Mouse (Mus musculus) large intestine, adult 2 months (tissue): Measurements from ENCODE around the gene Srcin1. TPM values are rescaled to one million over a fixed set of nuclear protein-coding genes. Genes with fewer than 3 reads are reported as not detected.

Experiments
- DNase-seq: peaks from one replicate; pipeline ENCODE4 v3.0.0-alpha.2; 2012; ENCODE audit warnings: low read depth, low spot score
- WGBS: fragments of 180-500 bp; shearing (Covaris S2); methylation state at CpG from one replicate; pipeline ENCODE4 v1.1.7; 2018; 5-methylcytosine and 5-hydroxymethylcytosine counted together
- polyA plus RNA-seq: library from polyadenylated mRNA; depleted of rRNA; stranded (reverse); fragments of >200 nt; gene quantifications from 2 replicates; pipeline ENCODE4 v1.2.3, GENCODE M21; 2012

Srcin1 gene
- polyA plus RNA-seq, 1 experiment: 0.19 TPM

DNA sequence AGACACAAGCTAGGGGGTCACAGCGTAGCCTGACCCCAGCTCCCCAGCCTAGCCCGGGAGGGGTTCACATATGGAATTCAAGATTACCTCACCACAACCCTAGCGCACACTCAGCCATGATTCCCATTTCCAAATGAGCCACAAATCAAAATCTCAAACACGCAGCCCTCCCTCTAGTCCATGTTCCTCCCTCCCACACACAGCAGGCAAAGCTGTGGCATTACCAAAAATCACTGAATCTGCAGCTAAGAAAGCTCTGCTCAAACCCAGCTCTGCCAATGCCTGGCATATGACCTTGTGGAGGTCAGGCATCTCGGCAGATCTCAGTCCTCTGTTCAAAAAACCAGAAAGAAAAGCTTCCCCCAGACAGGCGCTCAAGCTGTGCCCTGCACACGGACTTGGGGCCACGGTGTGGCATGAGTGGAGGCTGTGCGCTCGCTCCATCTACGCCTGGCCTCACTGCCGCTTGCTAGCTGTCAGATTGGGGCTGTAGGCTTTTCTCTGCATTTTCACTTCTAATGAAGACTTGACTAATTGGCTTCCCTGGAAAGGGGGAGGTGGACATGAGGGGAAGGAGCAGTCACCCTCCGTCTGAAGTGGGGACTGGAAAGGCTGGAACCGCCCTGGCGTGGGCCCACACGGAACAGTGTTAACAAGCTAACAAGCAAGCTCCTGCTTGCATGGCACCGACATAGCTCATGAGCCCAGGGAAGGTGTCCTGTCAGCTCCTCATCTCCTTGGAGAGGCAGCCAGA lies 15.6 kb downstream of the Srcin1 start:
- 63% methylated on average over 17 of the region's 17 CpGs for WGBS
- DNase-seq: no peak

DNA sequence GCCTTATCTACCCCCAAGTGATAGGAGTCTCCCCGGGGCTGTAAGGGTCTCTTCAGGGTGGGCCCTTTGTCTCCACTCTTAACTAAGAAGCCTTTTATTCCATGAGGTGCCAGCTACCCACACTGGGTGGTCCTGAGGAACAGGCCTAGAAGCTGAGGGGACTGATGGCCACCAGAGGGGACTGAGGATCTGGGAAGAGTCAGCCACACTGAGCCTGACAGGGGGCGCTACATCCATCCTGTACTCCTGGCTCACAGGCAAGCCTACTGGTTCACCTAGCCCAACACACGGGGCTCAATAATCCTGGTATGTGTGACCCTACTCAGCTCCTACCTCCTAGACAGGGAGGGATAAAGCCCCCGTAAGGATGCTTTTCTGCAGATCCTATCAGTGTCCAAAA lies 16.4 kb downstream of the Srcin1 start:
- DNase-seq: no peak
- WGBS: 67% methylated on average over 4 of the region's 4 CpGs

DNA sequence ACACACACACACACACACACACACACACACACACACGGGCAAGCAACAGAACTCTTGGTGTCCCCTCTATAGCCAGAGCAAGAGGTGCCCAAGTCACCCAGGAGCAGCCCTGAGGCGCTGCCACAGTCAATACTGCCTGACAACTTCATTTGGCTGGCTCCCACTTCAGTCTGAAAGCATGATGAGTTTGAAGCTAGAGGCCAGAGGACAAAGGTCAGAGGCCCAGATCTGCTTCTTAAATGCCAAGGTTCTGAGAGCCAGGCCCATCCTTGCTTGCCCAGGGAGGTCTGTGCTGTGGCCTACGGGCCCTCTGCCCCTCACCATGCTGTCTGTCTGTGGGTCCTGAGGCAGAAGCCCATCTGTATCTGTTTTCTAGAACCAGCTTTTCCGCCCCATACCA lies 18.1 kb downstream of the Srcin1 start:
- WGBS: 54% methylated on average over 4 of the region's 4 CpGs
- no peak for DNase-seq

DNA sequence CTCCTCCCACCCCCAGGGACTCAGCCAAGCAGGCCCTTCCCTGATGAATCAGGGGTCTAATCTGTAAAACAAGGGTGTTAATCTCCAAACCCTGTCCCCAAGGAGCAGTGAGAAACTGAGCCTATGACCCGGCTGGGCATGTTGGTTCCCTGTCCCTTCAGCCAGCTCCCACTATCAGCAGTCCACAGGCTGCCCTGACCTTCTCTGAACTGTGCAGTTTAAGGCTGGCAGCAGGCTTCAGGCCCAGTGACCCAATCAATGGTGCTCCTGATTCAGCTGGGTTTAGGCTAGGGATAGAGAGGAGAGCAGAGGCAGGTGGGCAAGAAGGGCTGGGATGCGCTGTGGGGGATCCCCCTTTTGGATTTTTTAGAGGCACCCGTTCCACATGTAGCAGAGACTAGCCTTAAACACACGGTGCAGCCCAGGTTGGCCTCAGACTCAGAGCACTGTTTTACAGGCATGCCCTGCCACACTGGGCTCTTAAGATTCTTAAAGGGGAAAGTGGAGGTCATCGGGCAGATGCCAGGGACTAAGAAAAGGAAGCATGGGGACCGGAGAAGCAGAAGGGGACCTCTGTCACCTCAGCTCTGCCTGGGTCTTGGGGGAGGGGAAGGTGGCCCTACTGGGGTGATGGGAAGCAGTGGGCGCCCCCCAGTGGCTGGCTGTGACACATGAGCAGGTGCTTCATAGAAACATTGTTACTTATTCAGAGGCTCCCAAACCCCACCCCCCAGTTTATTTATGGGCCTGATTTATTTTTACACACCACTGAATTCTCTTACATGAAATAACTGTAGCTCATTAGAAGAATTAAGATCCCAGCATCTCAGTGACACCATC lies 19.2 kb downstream of the Srcin1 start:
- no peak for DNase-seq
- 35% methylated on average over 7 of the region's 7 CpGs for WGBS

DNA sequence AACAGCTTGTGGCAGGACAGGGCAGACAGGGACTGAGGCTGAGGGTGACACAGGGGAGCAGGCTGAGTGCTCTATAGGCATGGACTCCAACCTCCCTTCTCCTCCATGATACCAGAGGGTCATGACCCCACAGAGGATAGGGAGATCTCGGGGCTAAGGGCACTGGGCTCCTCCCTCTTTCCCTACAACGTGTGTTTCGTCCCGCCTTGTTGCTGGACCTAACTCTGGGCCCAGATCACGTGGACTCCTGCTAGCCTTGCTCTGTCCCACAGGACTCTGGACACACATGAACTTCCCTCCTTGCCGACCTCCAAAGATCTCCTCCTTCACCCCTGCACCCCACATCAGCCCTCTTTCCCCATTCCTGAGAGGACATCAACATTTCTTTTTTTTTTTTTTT lies 20.8 kb downstream of the Srcin1 start:
- DNase-seq: no peak
- WGBS: 21% methylated on average over 6 of the region's 6 CpGs

DNA sequence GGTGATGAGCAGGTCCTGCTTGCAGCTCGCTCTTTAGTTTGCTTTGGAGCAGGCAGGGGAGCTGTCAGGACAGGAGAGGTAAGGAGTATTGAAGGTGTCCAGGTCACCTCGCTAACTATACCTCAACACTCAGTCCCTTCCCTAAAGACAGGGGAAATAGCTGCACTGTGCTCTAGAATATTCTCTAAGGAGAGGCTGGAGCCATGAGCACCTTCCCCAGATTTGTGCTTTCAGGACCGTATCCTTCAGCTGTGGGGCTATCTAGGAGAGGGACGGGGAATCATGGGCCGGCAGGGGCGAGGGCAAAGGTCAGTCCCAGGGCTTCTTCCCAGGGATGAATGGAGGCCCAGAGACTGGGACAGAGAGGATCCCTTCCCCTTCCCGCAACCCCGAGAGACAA lies 23.8 kb downstream of the Srcin1 start:
- 19% methylated on average over 8 of the region's 8 CpGs for WGBS
- no peak for DNase-seq

DNA sequence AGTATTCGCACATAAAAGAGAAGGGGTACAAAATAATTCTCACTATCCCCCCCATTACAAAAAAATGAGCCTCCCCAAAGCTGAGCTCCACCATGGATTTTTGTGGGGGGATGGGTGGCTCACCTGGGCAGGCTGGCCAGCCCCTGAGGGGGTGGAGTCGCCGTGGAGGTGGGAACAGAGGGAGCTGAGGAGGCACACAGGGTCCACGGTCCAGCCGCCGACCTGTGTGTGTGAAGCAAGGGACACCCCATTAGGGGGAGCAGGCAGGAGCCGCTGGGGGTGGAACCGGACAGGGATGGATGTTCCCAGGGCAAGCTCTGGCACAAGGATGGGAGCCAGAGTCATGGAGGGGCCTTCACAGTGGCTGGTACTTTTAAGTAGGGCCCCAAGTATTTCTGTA lies 27.2 kb downstream of the Srcin1 start:
- 37% methylated on average over 8 of the region's 8 CpGs for WGBS
- no peak for DNase-seq

DNA sequence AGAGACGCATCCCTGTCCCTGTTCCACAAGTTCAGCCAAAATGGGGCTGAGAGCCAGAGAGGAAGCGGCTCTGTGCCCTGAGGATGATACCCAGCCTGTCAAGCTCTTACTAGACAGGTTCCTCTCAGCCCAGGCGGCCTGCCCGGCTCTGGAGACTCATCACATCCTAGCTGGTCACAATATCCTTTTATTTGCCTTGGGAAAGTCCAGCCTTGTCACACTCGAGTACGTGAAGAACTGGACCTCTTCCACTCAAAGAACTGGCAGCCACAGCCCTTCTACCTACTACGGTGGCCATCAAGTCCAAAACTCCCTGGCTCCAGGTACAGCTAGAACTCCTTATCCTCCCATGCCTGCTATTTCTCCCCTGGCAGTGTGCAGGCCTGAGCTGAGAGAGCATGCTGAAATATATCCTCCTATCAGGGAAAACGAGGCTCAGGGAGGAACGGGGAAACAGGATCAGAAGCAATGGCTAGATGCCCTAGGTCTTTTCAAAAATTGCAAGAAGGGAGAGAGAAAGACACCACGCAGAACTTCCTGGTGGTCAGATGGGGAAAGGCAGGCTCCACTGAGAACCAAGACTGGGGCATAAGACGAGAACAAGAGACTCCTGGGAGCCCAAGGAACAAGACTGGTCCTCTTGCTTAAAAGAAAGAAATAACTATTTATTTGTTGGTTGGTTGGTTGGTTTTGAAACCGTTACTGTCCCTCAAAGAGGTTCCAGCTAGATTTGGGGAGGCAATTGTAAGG lies 27.9 kb downstream of the Srcin1 start:
- DNase-seq: no peak
- 56% methylated on average over 12 of the region's 12 CpGs for WGBS

DNA sequence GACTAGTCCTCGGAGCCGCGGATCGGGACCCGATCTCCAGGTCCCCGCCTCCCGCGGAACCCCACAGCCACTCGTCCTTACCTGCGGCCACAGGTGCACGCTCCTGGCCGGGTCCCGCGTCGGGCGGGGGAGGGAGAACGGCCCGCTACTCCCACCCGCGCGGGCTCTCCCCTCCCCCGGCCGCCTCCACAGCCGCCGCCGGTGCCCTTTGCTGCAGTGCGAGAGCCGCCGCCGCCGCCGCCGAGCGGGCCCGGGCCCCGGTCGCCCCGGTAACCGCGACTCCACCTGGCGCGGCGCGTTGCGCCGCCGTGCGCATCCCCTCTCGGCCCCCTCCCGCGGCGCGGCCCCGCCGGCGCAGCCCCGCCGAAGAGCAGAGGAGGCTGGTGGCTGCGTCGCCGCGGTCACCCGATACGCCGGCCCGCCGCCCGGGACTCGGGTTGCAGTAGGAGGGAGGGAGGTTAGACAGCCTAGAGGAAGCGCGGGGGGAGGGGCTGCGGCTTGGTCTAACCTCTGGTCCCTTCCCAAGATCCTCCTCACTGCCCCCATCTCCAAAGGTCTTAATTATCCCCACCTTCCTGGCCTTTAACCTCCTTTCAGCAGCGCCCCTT lies 29.1 kb downstream of the Srcin1 start:
- WGBS: 2% methylated on average over 68 of the region's 73 CpGs
- no peak for DNase-seq

DNA sequence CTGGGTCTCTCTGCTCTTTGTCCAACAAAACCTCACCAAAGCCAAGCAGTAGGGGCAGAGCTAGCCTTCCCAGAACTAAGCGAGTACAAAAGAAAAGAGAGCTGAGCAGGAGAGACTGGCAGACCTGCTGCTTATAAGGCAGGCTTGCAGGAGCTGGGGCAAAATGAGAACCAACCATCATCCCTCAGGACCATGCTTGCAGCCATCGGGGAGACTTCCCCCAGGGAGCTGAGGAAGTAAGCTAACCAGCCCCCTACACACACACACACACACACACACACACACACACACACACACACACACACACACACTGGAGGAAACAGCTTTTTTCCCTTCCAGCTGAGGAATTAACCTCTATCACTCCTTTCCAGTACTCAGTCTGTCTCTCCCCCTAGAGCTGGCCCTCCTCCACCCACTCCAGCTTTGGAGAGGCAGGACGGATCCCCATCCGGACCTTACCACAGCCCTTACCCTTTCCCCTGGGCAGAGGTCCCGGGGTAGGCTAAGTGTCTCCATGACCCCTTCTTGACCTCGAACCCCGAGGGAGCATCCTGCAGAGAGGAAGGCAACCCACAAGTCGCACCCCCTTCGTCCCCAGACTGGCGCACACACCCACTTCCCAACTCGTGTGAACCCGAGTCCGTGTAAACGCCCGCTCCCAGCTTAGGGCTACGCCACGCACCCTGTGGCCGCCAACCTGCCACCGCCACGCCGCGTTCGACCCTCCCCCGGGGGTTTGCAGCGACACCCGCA lies 30.0 kb downstream of the Srcin1 start:
- no peak for DNase-seq
- WGBS: 6% methylated on average over 26 of the region's 26 CpGs

DNA sequence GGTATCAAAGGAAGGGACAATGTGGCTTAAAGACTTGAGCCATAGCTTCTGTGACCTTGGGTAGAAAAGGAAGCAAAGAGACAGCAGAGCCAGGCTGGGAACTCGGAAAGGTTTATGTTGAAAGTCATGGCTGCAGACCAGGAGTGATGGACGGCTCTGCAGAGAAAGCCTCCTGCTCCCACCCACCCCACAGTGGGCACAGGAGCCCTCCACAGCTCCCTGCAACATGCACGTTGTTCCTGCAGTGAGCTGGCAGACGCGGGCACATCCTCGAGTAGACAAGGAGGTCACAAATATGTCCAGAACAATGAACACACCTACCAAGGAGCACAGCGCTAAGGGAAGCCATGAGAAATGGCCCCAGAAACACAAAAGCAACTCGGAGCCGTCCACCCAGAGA lies 32.1 kb downstream of the Srcin1 start:
- DNase-seq: no peak
- WGBS: 77% methylated on average over 9 of the region's 9 CpGs

DNA sequence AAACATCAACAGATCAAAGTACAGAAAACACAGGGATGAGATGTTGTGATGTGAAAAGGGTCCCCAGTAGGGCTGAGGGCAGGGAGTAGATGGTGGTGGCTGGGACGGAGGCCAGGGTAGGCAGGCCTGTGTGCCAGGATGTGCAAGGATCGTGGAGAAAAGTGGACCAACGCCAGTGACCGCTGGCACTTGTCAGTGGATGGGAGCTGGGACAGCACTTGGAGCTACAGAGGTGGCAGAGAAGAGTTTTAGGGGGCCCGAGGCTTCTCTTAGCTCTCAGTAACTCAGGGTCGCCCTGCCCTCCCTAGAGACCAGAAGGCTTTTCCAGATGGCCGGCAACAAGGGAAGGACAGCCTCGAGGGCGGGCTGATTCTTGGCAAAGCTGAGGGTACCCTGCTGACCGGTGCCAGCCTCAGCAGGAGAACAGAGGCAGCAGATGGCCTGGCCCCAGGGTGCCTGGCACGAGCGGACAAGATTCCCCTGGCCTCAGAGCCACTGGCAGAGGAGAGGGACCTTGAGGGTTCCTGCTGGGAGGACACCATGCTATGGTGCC lies 32.7 kb downstream of the Srcin1 start:
- DNase-seq: no peak
- WGBS: 70% methylated on average over 12 of the region's 12 CpGs

DNA sequence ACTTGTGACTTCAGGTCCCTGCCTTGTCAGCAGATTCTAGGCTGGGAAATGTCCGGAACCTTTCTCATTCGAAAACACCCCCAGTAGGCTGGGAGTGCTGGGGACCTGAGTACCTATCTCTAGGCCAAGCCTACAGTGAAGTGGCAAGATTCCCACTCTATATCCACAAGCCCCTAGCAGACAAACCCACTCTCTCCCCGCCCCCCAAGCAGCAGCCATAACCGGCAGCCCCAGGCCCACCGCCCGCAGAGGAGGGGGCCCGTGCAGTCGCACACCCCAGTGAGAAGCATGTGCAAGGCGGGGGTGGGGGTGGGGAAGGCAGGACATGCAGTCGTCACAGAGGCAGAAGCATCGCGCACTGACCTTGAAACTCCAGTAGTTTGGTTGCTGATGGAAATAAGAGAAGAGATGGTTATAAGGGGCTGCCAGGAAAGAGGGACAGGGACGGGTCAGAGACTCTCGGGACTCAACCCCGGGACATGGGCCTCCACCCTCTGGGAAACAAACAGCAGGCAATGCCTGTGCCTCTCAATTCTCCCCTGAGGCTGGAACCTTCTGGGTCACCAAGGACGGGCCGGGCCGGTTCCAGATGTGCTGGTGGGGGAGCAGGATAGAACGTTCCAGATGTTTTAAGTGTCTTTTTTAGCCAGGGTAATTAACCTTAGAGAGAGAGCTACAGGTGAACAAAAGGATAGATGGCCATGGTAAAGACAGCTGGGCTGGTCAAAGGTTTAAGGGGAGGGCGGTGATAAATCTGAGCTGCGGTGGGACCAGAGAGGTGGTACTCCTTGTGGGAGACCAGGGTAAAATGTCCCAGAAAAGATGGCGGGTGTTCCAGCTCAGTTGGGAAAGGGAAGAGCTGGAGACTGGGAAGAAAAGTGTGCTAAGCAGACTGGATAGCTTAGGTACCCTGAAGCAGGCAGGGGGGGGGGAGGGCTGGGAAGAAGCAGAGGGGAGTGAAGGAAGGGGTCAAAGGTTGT lies 33.5 kb downstream of the Srcin1 start:
- no peak for DNase-seq
- 74% methylated on average over 22 of the region's 22 CpGs for WGBS

DNA sequence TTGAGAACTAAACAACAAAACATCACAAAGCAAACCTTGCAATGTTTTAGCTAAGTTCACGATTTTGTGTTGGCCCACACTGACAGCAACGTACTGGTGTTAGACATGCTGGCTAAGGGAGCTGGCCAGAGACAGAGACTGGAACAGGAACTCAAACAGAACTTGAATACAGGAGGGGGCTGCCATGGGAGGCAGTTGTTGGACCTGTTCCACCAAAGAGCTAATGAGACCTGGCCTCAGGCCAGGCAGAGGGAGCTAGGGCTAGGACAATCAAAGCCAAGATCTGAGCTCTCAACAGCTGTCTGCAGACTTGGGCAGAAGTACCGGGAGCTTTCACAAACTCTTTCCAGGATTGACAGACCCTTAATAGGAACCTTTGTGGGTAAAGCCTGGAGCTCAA lies 35.4 kb downstream of the Srcin1 start:
- WGBS: 23% methylated on average over 3 of the region's 3 CpGs
- no peak for DNase-seq

DNA sequence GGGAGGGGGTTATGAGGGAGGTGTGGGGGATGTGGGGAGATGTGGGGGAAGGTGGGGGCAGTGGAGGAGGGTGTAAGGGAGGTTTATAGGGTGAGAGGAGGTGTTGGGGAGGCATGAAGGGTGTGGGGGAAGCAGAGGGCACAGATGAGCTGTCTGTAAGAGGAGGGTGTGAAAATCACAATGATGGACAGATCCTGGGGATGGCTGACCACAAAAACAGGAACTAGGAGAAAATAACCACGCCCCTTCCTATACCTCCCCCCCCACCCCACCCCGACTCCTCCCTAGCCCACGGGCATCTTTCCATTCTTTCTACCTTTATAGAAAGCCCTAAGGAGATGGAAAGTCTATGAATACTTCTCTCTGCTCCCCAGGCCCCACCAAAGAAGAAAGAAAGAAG lies 35.9 kb downstream of the Srcin1 start:
- 55% methylated on average over 3 of the region's 3 CpGs for WGBS
- no peak for DNase-seq

DNA sequence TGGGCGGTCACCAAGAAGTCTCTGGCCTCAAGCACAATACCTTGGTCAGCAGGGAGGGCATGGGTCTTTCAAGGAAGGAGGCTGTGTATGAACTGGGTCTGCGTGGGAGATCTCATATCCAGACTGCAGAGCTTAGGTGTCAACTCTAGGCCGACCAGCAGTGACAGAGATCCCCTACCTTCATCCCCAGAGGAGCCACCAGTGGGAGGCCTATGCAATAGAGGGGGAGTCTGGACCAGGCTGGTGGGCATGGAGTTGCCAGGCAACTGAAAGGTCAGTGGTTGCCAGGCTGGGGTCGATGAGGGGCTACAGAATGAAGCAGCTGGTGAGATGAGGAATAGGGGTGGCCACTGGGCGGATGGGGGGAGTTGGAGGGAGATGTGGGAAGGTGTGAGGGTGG lies 36.4 kb downstream of the Srcin1 start:
- no peak for DNase-seq
- WGBS: 70% methylated on average over 5 of the region's 5 CpGs

DNA sequence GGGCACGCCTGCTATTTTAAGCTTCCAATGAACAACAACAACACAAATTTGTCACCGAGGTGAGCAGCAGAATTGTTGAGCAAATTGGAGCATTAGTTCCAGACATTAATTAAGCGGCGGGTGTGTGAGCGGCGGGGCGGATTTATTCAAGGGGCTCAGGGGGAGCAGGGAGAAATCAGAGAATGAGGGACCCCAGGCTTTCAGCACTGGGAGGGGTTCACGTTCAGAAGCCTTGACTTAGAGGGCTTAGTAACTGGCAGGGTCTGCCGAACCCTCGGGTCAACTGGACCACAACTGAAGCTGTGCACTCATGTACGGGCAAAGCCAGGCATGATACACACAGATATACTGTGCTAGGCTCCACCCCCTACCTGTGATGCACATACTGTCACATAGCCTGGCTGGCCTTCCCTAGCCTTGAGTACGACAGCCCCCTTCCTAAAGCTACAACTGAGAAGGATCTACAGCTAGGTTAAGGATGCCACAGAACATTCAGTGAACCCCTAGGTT lies 38.4 kb downstream of the Srcin1 start:
- DNase-seq: no peak
- 37% methylated on average over 12 of the region's 12 CpGs for WGBS
